Mouse (Mus musculus) C2C12 (cell line): ENCODE data around the gene Traip.

Source experiments
- CEBPB ChIP-seq: IDR thresholded peaks from one replicate; pipeline ENCODE4 v1.6.1; 2011; ENCODE audit warnings: low read depth, mild to moderate bottlenecking, control low read depth, moderate library complexity
- CTCF ChIP-seq: IDR thresholded peaks from one replicate; pipeline ENCODE4 v1.5.1; 2011; ENCODE audit not compliant: control insufficient read depth, insufficient read depth, insufficient read length
- FOSL1 ChIP-seq: IDR thresholded peaks from one replicate; pipeline ENCODE4 v1.8.0; 2011; ENCODE audit warnings: mild to moderate bottlenecking, low read length; ENCODE audit not compliant: poor library complexity, insufficient read depth, severe bottlenecking
- MAX ChIP-seq: IDR thresholded peaks from one replicate; pipeline ENCODE4 v1.6.1; 2011; ENCODE audit warnings: mild to moderate bottlenecking, control low read depth
- MYOD1 ChIP-seq: IDR thresholded peaks from one replicate; pipeline ENCODE4 v1.6.1; 2011; ENCODE audit warnings: low read depth; ENCODE audit not compliant: control insufficient read depth, insufficient read length
- MYOG ChIP-seq: IDR thresholded peaks from one replicate; pipeline ENCODE4 v1.6.1; 2011; ENCODE audit not compliant: control insufficient read depth, insufficient read length; ENCODE audit errors: extremely low read depth
- USF1 ChIP-seq: IDR thresholded peaks from one replicate; pipeline ENCODE4 v1.6.1; 2011; ENCODE audit warnings: low read depth, mild to moderate bottlenecking, control low read depth, moderate library complexity

- no peak for TF ChIP-seq CTCF
- no peak for TF ChIP-seq MYOG
- TF ChIP-seq USF1: no peak
- no peak for TF ChIP-seq MAX
- no peak for TF ChIP-seq CEBPB
- no peak for TF ChIP-seq MYOD1
- no peak for TF ChIP-seq FOSL1
These were observed 13.1 kb upstream of the Traip start for GRCm38 (mm10) chr9:107936831-107937230.
